Mouse (Mus musculus) heart, postnatal 0 days (tissue): ENCODE measurements around the gene Slpi.

Experiments
- CTCF ChIP-seq: IDR thresholded peaks from 2 replicates; pipeline ENCODE4 v1.5.1; 2016; ENCODE audit warnings: antibody characterized with exemption, control low read depth, low read depth
- EP300 ChIP-seq: IDR thresholded peaks from 2 replicates; pipeline ENCODE4 v1.6.1; 2016; ENCODE audit warnings: antibody characterized with exemption, low read depth

- TF ChIP-seq EP300: no peak
- TF ChIP-seq CTCF: no peak
Measured at GRCm38 (mm10) chr2:164385927-164386763, 2.8 kb downstream of the Slpi start.
